Mouse (Mus musculus) erythroblast, embryonic 14.5 days (primary cell): ENCODE measurements at regions not wholly inside any gene's neighbourhood (a gene's known extent, or its start where the extent isn't known, plus 50 kb on each side); places are given as distances from the start of the nearest gene placed in this dataset.

Experiments
- GATA1 ChIP-seq: IDR thresholded peaks from 2 replicates; pipeline ENCODE4 v1.6.1; 2012; ENCODE audit warnings: low read length, inconsistent platforms, mixed read lengths
- TAL1 ChIP-seq: IDR thresholded peaks from 3 replicates; pipeline ENCODE4 v1.6.1; 2012; ENCODE audit warnings: low read length, inconsistent platforms, mixed read lengths

DNA sequence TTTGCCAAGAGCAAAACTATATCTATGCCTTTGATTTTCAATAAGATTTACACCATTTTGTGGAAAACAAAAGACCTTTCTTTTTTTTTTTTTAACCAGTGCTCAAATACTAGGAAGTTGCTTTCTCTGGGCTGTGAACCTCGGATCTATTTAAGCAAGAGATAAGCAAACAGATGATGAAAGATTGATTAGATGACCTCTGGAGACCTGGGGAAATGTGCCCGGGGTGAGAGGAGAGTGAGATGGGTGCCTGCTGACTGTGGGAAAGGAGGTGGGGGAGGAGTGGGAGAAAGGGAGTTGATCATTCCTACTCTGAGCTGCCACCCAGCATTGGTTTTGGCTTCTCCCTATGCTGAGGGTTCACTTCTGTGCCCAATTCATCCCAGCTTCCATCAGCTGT lies 595.3 kb downstream of the Epha4 start:
- no peak for TF ChIP-seq TAL1
- TF ChIP-seq GATA1, result no peak
